Mouse (Mus musculus): ENCODE results near the gene Rnf216. TPM values are rescaled to one million over a fixed set of nuclear protein-coding genes. Genes with fewer than 3 reads are reported as not detected.

Rnf216 gene
- total RNA-seq, 4 experiments from 2014 or later = 44.7 to 51.3 (median 47.7) TPM

DNA sequence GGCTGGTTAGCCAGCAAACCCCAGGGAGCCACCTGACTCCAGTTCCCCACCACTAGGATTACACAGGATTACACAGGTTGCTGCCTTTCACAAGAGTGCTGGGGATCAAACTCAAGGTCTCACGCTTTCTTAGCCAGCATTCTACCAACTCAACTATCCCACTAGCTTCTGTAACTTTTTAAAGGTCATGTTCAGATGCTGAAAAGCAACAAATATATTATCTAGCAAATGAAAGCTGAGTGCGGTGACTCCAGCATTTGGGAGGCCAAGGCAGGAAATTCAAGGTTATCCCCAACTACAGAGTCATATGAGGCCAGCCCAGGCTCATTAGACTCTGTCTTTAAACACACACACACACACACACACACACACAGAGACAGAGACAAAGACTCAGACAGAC, 9.6 kb downstream of the Rnf216 start:
- no peak for DNase-seq (ENCODE audit: low spot score in 2 of 2)

DNA sequence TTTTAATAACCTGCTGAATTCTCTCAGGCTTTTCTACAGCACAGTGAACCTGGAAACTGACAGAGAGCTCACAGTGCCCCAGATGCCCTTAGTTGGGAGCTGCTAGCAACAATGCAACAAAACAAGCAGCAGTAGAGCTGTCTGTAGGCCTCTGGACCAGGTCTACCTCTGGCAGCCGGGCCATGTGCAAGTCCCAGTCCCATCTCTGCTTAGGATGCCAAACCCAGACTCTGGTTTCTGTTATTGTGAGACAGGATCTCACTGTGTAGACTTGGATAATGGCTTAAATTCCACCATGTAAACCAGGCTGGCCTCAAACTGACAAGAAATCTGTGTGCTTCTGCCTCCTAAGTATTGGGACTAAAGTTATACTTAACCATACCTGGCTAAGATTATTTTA, 11.2 kb downstream of the Rnf216 start:
- DNase-seq (ENCODE audit: low spot score in 2 of 2) = no peak

DNA sequence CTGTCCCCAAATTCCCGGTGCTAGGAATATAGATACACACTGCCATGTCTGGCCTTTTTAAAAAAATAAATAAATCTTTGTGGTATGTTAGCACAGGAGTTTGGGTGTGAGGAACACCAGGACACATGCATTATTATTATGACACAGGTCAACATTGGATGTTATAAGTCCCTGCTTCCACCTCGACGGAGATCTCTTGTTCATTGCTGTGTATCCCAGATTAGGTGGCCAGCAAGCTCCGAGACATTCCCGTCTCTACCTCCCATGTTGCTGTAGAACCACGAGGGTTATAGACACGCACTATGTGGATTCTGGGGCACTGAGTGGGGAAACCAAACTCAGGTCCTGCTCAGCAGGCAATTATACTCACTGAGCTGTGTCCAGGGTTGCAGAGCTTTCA, 17.5 kb downstream of the Rnf216 start:
- no peak for DNase-seq (ENCODE audit: low spot score in 2 of 2)

DNA sequence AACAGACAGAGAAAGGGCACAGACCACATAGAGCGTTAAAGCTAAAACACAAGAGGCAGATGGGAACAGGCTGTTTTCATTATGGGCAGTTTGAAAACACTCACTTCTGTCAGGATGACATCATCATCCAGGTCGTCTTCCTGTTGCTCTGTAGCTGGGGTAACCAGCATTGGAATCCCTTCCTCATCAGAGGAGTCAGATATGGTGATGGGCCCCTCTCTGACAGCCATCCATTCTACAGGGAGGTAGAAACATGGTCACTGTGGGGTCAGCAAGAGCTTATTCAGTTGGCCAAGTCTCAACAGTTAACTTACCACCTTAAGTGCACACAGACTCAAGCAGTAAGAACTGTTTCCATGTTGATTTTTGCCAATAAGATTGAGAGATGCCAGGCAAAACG, 19.9 kb downstream of the Rnf216 start:
- no peak for DNase-seq (ENCODE audit: low spot score in 2 of 2)

DNA sequence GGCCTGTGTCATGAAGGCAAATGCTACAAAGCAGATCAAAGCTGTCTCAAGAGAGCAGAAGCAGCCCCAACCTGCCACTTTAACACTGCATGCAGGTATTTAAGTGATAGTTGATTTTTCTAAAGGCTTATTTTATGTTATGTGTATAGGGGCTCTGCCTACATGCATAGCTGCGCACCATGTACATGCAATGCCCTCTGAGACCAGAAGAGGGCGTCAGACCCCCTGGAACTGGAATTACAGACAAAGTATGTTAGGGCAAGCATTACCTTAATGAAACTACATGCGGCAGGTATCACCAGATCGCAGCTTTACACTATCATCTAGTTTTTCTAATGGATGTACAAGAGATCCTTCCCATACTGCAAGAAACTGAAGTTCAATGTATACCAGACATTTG, 27.9 kb downstream of the Rnf216 start:
- DNase-seq (ENCODE audit: low spot score in 2 of 2) = no peak

DNA sequence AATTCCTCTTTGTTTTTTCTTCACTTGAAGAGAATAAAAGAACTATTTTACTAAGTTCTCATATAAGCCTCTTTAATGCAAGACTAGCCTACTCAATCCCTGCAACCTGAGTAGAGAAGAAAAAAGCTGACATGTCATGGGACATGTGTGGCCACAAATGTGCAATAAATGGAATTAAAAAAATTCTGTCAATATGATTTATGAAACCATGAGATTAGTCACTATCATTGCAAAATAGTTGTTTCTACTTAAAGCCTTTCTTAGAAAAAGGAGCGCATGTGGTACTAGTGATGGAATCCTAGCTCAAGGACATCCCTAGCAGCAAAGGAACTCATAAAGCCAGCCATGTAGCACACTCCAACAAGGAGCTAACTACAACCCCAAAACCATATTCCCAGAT, 33.0 kb downstream of the Rnf216 start:
- no peak for DNase-seq (ENCODE audit: low spot score in 2 of 2)

DNA sequence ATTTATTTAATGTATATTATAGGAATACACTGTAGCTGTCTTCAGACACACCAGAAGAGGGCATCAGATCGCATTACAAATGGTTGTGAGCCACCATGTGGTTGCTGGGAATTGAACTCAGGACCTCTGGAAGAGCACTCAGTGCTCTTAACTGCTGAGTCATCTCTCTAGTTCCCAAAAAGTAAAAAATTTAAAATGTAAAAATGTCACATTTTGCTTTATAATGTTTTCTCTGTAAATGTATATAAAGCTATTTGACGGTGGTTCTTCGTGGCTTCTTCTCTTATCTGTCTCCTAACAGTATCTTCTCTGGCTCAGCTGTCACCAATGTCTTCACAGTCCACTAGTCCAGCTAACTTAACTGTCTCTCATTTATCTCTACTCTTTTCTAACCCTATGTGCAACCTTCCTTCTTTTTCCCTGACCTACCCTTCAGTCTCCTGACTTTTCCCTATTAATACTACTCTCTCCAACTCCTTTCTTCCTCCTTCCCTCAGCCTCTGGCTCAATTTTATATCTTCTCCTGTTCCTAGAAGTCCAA, 36.1 kb downstream of the Rnf216 start:
- DNase-seq (ENCODE audit: low spot score in 2 of 2) = no peak

DNA sequence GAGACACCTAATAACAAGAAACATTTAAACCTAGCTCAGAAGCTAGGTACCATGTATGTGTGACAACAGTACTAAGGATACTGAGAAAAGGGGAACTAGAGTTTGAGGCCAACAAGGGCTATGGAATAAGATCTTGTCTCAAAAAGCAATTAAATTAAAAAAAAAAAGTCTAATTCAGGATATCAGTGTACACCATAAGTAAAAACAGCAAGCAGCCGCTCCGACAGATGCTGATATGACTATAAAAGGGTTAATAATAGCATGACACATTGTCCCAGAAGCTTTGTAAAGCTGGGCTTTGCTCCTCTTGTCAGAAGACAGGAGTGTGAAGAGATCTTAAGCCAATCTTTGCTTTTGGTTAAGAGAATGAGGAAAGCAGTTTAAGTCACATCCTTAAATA, 36.8 kb downstream of the Rnf216 start:
- no peak for DNase-seq (ENCODE audit: low spot score in 2 of 2)

DNA sequence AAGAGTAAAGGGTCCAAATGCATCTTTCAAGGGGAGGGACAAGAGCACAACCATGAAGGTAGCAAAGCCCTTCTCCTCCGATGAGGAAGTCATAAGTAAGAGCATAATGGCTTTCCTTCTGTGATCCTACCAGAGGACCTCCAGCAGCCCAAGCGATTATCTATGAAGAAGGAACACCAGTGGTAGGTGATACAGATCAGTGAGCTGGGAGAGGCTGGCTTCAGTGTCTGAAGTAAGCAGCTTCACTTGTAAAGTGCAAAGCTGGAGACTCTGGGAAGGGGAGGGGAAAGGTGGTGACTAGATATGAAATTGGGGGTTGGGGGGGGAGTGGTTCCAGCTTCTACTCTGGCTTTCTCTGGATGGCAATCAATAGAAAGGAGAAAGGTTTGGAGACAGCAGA, 43.7 kb downstream of the Rnf216 start:
- no peak for DNase-seq (ENCODE audit: low spot score in 2 of 2)

DNA sequence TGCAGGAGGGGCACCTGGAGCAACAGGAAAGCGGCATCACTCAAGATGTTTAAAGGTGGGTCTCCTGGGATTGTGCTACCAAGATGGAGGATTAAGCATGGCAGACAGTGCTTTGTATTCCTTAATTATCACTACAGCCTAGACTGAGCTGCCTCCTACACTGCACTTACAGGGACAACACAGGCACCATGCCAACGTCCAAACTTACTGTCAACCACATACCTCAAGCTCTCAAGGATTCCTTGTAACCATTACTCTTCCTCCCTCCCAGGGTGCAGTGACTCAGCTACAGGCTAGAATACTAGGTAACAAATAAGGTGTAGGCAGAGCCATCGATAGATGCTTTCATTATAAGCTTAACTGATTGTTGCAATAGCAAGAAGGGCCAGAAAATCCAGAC, 44.4 kb downstream of the Rnf216 start:
- no peak for DNase-seq (ENCODE audit: low spot score in 2 of 2)

DNA sequence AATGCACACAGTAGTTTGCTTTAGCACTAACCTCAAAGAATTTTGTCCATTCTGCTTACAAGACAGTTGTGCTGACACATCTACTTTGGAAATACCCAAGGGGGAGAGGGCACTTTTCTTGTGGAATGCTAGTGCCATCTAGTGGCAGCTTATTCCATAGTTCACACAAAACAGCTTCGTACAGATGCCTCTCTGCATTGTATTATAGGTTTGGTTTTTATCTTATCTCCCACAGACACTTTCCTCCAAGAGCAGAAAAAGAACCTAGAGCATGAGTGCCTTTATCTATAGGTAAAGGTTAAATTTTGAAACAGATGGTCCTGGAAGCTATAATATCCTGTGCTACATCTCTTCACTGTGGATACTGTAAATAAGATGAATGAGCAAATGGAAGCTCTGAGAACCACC, 46.2 kb downstream of the Rnf216 start:
- peak in 1 of 2 experiments; percentile 82 for DNase-seq (ENCODE audit: low spot score in 2 of 2)

DNA sequence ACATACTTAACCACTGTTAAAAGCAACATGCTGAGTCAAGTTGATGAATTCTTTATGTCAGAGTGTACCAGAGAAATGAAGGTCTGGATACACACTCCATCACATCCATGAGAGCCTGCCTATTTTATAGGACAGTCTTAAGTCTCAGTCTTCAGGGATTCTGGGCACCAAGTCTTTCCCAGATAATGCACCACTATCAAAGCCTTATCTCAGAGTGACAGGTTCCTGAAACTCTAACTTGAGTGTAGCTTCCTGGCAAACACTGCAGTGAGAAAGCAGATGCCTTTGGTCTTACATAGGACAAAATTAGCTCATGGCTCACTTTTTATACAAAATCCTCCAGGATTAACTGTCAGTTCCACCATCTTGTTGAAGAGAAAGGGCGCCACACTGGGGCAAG, 46.7 kb downstream of the Rnf216 start:
- DNase-seq (ENCODE audit: low spot score in 2 of 2) = no peak

DNA sequence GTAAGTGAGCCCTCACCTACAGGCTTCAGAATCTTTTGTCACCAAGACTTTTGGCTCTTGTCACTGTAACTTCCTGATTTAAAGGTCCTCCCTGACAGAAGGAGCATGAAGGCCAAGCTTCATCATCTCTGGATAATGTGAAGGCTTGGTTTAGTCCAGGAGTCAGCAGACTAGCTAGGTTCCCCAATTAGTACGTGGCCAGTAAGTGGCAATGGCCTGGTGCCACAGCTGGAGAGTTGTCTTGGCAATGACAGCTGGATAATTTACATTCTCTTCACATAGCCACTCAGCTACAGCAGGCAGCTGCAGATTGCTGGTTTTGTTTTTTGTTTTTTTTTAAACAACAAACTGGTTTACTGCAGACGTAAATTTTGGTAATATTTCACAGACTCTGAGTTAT, 47.6 kb downstream of the Rnf216 start:
- DNase-seq (ENCODE audit: low spot score in 2 of 2) = peak in 1 of 2 experiments; percentile 56

DNA sequence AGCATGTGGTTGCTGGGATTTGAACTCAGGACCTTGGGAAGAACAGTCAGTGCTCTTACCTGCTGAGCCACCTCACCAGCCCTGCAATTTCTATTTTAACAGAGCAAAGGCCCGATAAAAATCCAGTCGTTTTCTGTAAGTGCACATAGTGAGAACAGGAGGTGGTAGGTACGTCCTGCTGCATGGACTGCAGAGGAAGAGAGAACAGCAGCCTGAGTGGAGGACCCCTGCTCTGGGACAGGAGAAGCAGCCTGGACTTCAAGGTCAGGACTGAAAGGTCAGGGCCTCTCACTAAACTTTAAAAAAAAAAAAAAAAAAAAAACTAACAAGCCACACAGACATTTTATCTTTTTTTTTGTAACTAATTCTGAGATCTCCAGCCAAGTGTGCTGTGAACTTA, 50.5 kb downstream of the Rnf216 start:
- no peak for DNase-seq (ENCODE audit: low spot score in 2 of 2)

DNA sequence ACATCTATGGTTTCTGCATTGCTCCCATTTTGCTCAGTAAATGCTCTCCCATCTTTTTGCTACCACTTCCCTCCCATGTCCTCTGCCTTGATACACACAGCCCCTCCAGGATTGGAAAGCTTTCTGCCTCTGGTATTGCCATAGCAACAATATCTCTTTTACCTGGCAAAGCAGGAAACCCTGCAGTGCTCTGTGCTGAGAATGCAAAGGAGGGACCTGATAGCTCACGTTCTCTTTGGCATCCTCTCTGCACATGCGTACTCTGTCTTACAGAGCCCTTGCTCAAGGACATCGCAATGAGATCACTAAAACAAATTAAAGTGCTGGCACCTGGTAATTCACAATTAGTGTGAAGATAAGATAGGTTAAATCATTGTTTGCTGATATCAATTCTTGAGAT, 51.3 kb downstream of the Rnf216 start:
- DNase-seq (ENCODE audit: low spot score in 2 of 2) = no peak

DNA sequence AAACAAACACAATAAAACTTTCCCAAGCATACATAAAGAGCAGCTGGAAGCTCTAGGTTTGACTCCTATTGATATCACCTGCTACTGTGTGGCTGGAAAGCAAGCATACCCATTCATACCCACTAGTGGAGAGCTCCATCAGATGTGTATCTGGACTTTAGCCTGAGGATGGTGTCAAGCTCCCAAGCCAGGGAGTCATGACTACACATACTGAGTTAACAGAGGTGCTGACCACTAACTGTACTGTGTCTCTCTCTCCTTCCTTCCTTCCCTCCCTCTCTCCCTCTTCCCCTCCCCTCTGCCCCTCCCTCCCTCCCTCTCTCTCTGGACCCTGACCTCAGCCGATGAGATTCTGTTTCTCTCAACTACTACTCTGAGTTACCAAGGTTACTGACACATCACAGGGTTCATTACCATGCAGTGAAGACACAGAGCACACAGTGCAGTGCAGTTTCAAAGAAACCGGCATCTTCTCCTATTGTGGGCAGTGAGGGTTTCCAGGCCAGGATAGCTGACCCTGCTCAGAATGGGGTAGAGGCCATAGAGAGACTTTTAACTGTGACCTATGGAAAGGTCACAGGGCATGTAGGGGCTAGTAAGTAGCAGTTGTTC, 51.9 kb downstream of the Rnf216 start:
- DNase-seq (ENCODE audit: low spot score in 2 of 2) = no peak

DNA sequence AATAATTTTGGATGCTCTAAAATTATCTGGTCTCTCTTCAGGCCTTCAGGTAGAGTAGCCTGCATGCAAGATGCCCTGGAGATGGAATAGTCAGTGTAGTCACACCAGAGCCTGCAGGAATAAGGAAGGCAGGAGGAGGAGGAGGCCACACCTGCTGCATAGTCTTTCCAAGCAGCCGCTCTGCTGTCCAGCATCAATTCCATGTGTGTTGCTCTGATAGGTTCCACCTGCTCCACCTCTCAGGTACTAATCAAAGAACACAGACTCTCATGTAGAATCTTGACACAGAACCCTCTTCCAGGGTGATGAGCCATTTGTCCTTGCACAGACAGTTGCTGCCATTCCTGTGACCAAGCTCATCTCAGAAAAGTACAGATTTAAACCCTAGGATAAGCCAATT, 52.8 kb downstream of the Rnf216 start:
- no peak for DNase-seq (ENCODE audit: low spot score in 2 of 2)

DNA sequence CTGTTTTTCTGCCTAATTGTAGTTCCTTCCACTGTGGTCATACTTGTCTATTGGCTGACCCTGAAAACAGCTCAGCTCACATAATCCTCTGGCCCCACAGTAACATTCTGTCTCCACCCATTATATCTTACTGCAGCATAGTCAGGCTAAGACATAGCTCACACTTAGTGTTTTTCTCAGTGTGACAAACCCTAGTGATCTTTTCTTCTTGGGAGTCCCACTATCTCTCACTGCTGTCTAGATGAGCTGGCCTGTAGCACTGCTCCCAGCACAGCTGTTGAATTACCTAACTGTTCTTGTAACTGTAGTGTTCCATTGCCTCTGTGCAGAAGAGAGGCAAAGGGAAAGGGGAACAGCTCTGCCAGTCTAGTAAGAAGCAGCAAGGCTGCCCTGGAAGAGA, 53.6 kb downstream of the Rnf216 start:
- no peak for DNase-seq (ENCODE audit: low spot score in 2 of 2)

DNA sequence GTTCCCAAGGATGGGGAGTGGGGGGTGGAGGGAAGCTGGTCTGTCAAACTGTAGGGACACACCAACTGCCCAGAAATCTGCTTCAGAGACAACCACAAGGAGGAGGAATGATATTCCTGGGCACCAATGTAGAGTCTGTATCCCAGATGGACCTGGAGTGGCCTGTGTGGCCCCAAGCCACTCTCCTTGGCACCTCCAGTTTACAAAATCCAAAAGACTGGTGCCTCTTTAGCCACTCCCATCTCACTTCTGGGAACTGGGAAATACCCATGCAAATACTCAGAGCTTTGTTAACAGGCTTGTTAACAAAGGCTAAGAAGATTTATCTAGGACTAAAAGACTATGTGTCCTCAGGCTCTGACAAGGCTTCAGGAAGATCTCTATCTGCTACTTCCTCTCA, 54.1 kb downstream of the Rnf216 start:
- no peak for DNase-seq (ENCODE audit: low spot score in 2 of 2)

DNA sequence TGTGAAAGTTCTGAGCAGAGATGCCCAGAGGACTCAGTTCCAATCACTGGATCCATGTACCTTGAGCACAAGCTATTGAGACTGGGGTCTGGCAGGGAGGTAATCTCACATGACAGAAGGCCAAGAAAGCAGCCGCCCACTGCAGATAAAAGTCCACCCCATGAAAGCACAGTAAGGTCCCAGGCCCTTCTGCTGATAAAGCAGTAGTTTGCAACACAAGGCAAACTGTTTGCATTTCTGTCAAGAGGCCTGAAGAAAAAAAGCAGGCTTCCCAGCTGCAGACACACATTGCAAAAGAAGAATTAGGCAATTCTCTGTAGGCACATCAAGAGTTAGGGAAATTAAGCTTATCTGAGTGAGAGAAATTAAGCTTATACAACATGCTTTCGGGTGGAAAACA, 54.6 kb downstream of the Rnf216 start:
- no peak for DNase-seq (ENCODE audit: low spot score in 2 of 2)

DNA sequence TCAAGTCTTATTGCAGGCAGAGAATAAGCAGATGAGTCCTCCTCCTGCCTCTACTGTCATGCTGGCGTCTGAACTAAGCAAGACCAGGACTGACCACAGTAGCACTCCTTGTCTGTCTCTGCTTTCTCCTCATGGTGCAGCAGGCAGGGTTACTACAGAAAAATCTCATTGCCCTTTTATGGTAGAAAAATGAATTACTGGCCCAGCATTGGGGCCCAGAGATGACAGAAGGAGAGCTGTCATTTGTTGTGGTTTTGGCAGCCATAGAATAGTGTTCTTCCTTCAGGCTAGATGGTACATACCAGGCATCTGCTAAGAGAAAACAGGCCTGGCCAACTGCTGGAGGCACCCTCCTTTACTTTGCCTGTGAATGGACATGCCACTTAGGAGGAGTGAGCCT, 55.0 kb downstream of the Rnf216 start:
- no peak for DNase-seq (ENCODE audit: low spot score in 2 of 2)

DNA sequence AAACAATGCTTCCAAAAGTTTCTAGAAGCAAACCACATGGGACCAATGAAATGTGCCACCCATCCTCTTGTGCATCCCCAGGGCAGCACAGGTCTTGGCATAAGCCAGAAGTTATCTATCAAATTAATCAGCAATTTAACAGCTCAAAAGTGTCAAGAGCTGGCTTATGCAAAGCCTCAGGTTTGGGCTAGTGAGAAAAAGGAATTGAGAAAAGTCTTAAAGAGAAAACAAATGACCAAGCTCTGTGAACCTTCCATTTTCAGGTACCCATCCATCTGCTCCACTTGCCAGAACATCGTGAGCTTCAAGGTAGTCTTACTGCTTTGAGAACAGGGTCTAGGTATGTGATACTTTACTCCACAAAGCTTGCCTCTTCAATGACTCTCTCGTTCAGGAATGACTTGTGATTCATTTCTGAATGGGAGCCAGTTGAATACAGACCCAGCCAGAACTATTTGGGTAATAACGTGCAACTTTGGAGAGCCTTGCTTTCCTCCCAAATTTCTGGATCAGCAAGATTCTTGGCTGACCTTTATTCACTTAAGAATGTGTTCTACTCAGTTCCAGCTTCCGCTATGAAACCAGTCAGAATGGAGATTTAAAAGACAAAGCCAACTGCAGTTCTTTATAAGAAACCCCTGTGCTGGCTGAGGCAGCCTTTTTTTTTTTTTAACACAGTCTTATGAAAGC, 56.5 kb downstream of the Rnf216 start:
- no peak for DNase-seq (ENCODE audit: low spot score in 2 of 2)

DNA sequence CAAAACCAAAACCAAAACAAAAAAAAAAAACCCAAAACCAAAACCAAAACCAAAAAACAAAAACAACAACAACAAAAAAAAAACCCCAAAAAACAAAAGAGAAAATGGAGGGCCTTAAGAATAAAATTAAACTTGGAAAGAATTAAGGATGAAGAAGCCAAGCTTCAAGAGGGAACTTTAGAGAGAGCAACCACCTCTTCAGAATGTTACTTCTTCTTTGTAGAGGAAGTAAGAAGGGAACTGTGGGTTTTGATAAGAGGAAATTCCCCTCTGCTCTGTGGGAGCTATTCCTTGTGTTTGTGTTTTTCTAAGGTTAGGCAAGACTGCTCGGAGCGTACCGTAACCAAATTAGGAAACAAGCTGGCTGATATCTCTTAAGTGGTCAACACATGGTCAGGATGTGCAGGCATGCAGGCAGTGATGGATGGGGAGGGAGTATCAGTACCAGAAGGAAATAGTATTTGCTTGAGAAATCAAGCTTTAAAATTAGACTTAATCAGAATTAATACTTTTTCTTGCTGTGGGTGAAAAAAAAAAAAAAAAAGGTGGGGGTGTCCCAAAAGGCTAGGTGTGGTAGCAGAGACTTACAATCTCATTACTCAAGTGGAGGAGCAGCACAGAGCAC, 57.2 kb downstream of the Rnf216 start:
- no peak for DNase-seq (ENCODE audit: low spot score in 2 of 2)
